Mouse (Mus musculus): Measurements from ENCODE around the gene Cpn2. TPM values are rescaled to one million over a fixed set of nuclear protein-coding genes. Genes with fewer than 3 reads are reported as not detected.

Cpn2 gene
- polyA plus RNA-seq, 2 experiments, result 2.8 to 4.8 TPM

- Histone ChIP-seq H3K4me2 (ENCODE audit: low read depth) (no peak overlapping the region), H3K9ac (replicated peaks) (no peak overlapping the region), H3K9me3 (ENCODE audit: control insufficient read depth, low read length) (no peaks in the 10 kb centered on the region), H3K27ac (no peak overlapping the region), H3K36me3 (replicated peaks; ENCODE audit: control insufficient read depth, insufficient read depth, low read depth) (no peaks in the 10 kb centered on the region), H3K4me3 (ENCODE audit: insufficient read depth in 1 of 2, low read depth in 2 of 2, low read length in 2 of 2) (no peak overlapping the region), H3K4me1 (replicated peaks; ENCODE audit: control insufficient read depth in 2 of 2, insufficient read depth in 2 of 2, low read length in 1 of 2) (no peaks in the 10 kb centered on the region), H3K27me3 (ENCODE audit: control insufficient read depth, insufficient read depth, low read length) (peaks cover 29% of the 10 kb centered on the region)
- TF ChIP-seq CTCF (IDR thresholded peaks at IDR 0.05; ENCODE audit: low read depth), result no peak
- TF ChIP-seq EP300 (IDR thresholded peaks at IDR 0.05; ENCODE audit: low read depth), result no peak
- ATAC-seq (ENCODE audit: insufficient read depth), result no peak
- no peak for DNase-seq (ENCODE audit: low read depth in 3 of 3, low spot score in 3 of 3)
- 28% methylated on average over 4 of the region's 4 CpGs for WGBS (ENCODE audit: insufficient replicate concordance)
These were observed 13.5 kb upstream of the Cpn2 start for GRCm38 (mm10) chr16:30280676-30281297.

- no peak for ATAC-seq (ENCODE audit: insufficient read depth)
These were observed 11.1 kb upstream of the Cpn2 start for GRCm38 (mm10) chr16:30278406-30278805.

GRCm38 (mm10) chr16:30275558-30276340 is 8.4 kb upstream of the Cpn2 start:
- no peak for DNase-seq (ENCODE audit: low read depth in 3 of 3, low spot score in 3 of 3)
- H3K27ac ChIP-seq, result no peak overlapping the region
- no peak overlapping the region for H3K9ac ChIP-seq (replicated peaks)
- H3K27me3 ChIP-seq (ENCODE audit: control insufficient read depth, insufficient read depth, low read length), result no peaks in the 10 kb centered on the region
- 61% methylated on average over 15 of the region's 15 CpGs for WGBS (ENCODE audit: insufficient replicate concordance)
- H3K9me3 ChIP-seq (ENCODE audit: control insufficient read depth, low read length), result no peaks in the 10 kb centered on the region
- TF ChIP-seq CTCF (IDR thresholded peaks at IDR 0.05; ENCODE audit: low read depth) (no peak), EP300 (IDR thresholded peaks at IDR 0.05; ENCODE audit: low read depth) (no peak)
- H3K4me3 ChIP-seq (ENCODE audit: insufficient read depth in 1 of 2, low read depth in 2 of 2, low read length in 2 of 2), result no peak overlapping the region
- no peaks in the 10 kb centered on the region for H3K36me3 ChIP-seq (replicated peaks; ENCODE audit: control insufficient read depth, insufficient read depth, low read depth)
- no peak overlapping the region for H3K4me2 ChIP-seq (ENCODE audit: low read depth)
- no peaks in the 10 kb centered on the region for H3K4me1 ChIP-seq (replicated peaks; ENCODE audit: control insufficient read depth in 2 of 2, insufficient read depth in 2 of 2, low read length in 1 of 2)
- no peak for ATAC-seq (ENCODE audit: insufficient read depth)

More at GRCm38 (mm10) chr16:30278406-30278805, 11.1 kb upstream of the Cpn2 start:
- Histone ChIP-seq H3K9ac (replicated peaks) (no peak overlapping the region), H3K36me3 (replicated peaks; ENCODE audit: control insufficient read depth, insufficient read depth, low read depth) (no peaks in the 10 kb centered on the region), H3K4me2 (ENCODE audit: low read depth) (no peak overlapping the region), H3K27ac (no peak overlapping the region), H3K27me3 (ENCODE audit: control insufficient read depth, insufficient read depth, low read length) (peaks cover 16% of the 10 kb centered on the region), H3K9me3 (ENCODE audit: control insufficient read depth, low read length) (no peaks in the 10 kb centered on the region), H3K4me3 (ENCODE audit: insufficient read depth in 1 of 2, low read depth in 2 of 2, low read length in 2 of 2) (no peak overlapping the region), H3K4me1 (replicated peaks; ENCODE audit: control insufficient read depth in 2 of 2, insufficient read depth in 2 of 2, low read length in 1 of 2) (no peaks in the 10 kb centered on the region)
- WGBS (ENCODE audit: insufficient replicate concordance), result 67% methylated on average over 11 of the region's 11 CpGs
- TF ChIP-seq CTCF (IDR thresholded peaks at IDR 0.05; ENCODE audit: low read depth) (no peak), EP300 (IDR thresholded peaks at IDR 0.05; ENCODE audit: low read depth) (no peak)
- no peak for DNase-seq (ENCODE audit: low read depth in 3 of 3, low spot score in 3 of 3)

- no peak overlapping the region for H3K4me3 ChIP-seq (ENCODE audit: insufficient read depth in 1 of 2, low read depth in 2 of 2, low read length in 2 of 2)
- no peaks in the 10 kb centered on the region for H3K4me1 ChIP-seq (replicated peaks; ENCODE audit: control insufficient read depth in 2 of 2, insufficient read depth in 2 of 2, low read length in 1 of 2)
- H3K9me3 ChIP-seq (ENCODE audit: control insufficient read depth, low read length), result no peaks in the 10 kb centered on the region
- H3K27me3 ChIP-seq (ENCODE audit: control insufficient read depth, insufficient read depth, low read length), result no peaks in the 10 kb centered on the region
- DNase-seq (ENCODE audit: low read depth in 3 of 3, low spot score in 3 of 3), result no peak
- no peak for TF ChIP-seq EP300 (IDR thresholded peaks at IDR 0.05; ENCODE audit: low read depth)
- TF ChIP-seq CTCF (IDR thresholded peaks at IDR 0.05; ENCODE audit: low read depth), result no peak
- no peak overlapping the region for H3K27ac ChIP-seq
- ATAC-seq (ENCODE audit: insufficient read depth), result no peak
- 72% methylated on average over 8 of the region's 8 CpGs for WGBS (ENCODE audit: insufficient replicate concordance)
- H3K4me2 ChIP-seq (ENCODE audit: low read depth), result no peak overlapping the region
- no peaks in the 10 kb centered on the region for H3K36me3 ChIP-seq (replicated peaks; ENCODE audit: control insufficient read depth, insufficient read depth, low read depth)
- H3K9ac ChIP-seq (replicated peaks), result no peak overlapping the region
These were observed 5.8 kb upstream of the Cpn2 start for GRCm38 (mm10) chr16:30273065-30273464.

- Histone ChIP-seq H3K4me3 (ENCODE audit: insufficient read depth in 1 of 2, low read depth in 2 of 2, low read length in 2 of 2) (no peak overlapping the region), H3K27me3 (ENCODE audit: control insufficient read depth, insufficient read depth, low read length) (no peaks in the 10 kb centered on the region), H3K9me3 (ENCODE audit: control insufficient read depth, low read length) (no peaks in the 10 kb centered on the region), H3K9ac (replicated peaks) (no peak overlapping the region), H3K4me2 (ENCODE audit: low read depth) (no peak overlapping the region), H3K27ac (no peak overlapping the region), H3K4me1 (replicated peaks; ENCODE audit: control insufficient read depth in 2 of 2, insufficient read depth in 2 of 2, low read length in 1 of 2) (no peaks in the 10 kb centered on the region), H3K36me3 (replicated peaks; ENCODE audit: control insufficient read depth, insufficient read depth, low read depth) (no peaks in the 10 kb centered on the region)
- WGBS (ENCODE audit: insufficient replicate concordance), result 40% methylated on average over 6 of the region's 6 CpGs
- DNase-seq (ENCODE audit: low read depth in 3 of 3, low spot score in 3 of 3), result no peak
- no peak for ATAC-seq (ENCODE audit: insufficient read depth)
- TF ChIP-seq CTCF (IDR thresholded peaks at IDR 0.05; ENCODE audit: low read depth), result no peak
- TF ChIP-seq EP300 (IDR thresholded peaks at IDR 0.05; ENCODE audit: low read depth), result no peak
These were observed 4.8 kb upstream of the Cpn2 start for GRCm38 (mm10) chr16:30271941-30272595.

All from liver, embryonic 14.5 days (tissue).